Mouse (Mus musculus) megakaryocyte, embryonic 14.5 days (primary cell): ENCODE measurements at regions not wholly inside any gene's neighbourhood (a gene's known extent, or its start where the extent isn't known, plus 50 kb on each side); places are given as distances from the start of the nearest gene placed in this dataset.

Experiments used
- H3K27me3 ChIP-seq: replicated peaks from 2 replicates; pipeline ENCODE3; 2012; ENCODE audit warnings: inconsistent platforms
- H3K36me3 ChIP-seq: replicated peaks from 2 replicates; pipeline ENCODE3; 2012; ENCODE audit warnings: low read length, inconsistent platforms, mixed read lengths
- H3K4me1 ChIP-seq: 2 replicates; pipeline ENCODE4 v1.6.1; 2012; ENCODE audit warnings: inconsistent platforms
- H3K4me3 ChIP-seq: replicated peaks from 2 replicates; pipeline ENCODE3; 2012; ENCODE audit warnings: moderate library complexity, mild to moderate bottlenecking, inconsistent platforms
- H3K9me3 ChIP-seq: 2 replicates; pipeline ENCODE4 v1.6.1; 2012; ENCODE audit warnings: inconsistent platforms
- FLI1 ChIP-seq: IDR thresholded peaks from 2 replicates; pipeline ENCODE4 v1.6.1; 2012; ENCODE audit warnings: low read length, inconsistent platforms, mixed read lengths
- GATA1 ChIP-seq: IDR thresholded peaks from 3 replicates; pipeline ENCODE4 v1.6.1; 2012; ENCODE audit warnings: mixed read lengths, low read length, inconsistent platforms, borderline replicate concordance

- no peaks in the 10 kb centered on the region for H3K4me1 ChIP-seq
- no peaks in the 10 kb centered on the region for H3K27me3 ChIP-seq
- H3K9me3 ChIP-seq, result peaks cover 9% of the 10 kb centered on the region
- TF ChIP-seq GATA1 (no peak), FLI1 (no peak)
- H3K4me3 ChIP-seq, result no peak overlapping the region
- no peaks in the 10 kb centered on the region for H3K36me3 ChIP-seq
Measured at GRCm38 (mm10) chr14:98937933-98938332, 56.2 kb downstream of the Rpl36a-ps1 start.

- peaks cover 9% of the 10 kb centered on the region for H3K9me3 ChIP-seq
- TF ChIP-seq GATA1 (no peak), FLI1 (no peak)
Measured at GRCm38 (mm10) chr14:98937373-98937772, 56.7 kb downstream of the Rpl36a-ps1 start.

GRCm38 (mm10) chr14:98933371-98933916, 60.7 kb downstream of the Rpl36a-ps1 start:
- TF ChIP-seq FLI1 (no peak), GATA1 (no peak)
- Histone ChIP-seq H3K4me1 (peaks cover 3% of the 10 kb centered on the region; the same call in 1 of the 2 replicates), H3K4me3 (no peak overlapping the region)

More at GRCm38 (mm10) chr14:98937373-98937772, 56.7 kb downstream of the Rpl36a-ps1 start:
- no peaks in the 10 kb centered on the region for H3K4me1 ChIP-seq
- H3K36me3 ChIP-seq, result no peaks in the 10 kb centered on the region
- H3K27me3 ChIP-seq, result no peaks in the 10 kb centered on the region
- no peak overlapping the region for H3K4me3 ChIP-seq

GRCm38 (mm10) chr14:98929276-98929675, 64.8 kb downstream of the Rpl36a-ps1 start:
- no peak for TF ChIP-seq GATA1
- no peak for TF ChIP-seq FLI1
- Histone ChIP-seq H3K4me1 (peaks cover 3% of the 10 kb centered on the region; the same call in 1 of the 2 replicates), H3K9me3 (peaks cover 5% of the 10 kb centered on the region; the same call in 1 of the 2 replicates), H3K36me3 (no peaks in the 10 kb centered on the region), H3K27me3 (no peaks in the 10 kb centered on the region), H3K4me3 (no peak overlapping the region)

More at GRCm38 (mm10) chr14:98933371-98933916, 60.7 kb downstream of the Rpl36a-ps1 start:
- H3K36me3 ChIP-seq, result no peaks in the 10 kb centered on the region
- no peaks in the 10 kb centered on the region for H3K27me3 ChIP-seq
- peaks cover 6% of the 10 kb centered on the region for H3K9me3 ChIP-seq

GRCm38 (mm10) chr14:98908234-98908633, 85.9 kb downstream of the Rpl36a-ps1 start:
- TF ChIP-seq GATA1 (no peak), FLI1 (no peak)
- peaks cover 3% of the 10 kb centered on the region; the same call in 1 of the 2 replicates for H3K4me1 ChIP-seq
- H3K27me3 ChIP-seq, result no peaks in the 10 kb centered on the region
- no peak overlapping the region for H3K4me3 ChIP-seq
- H3K9me3 ChIP-seq, result no peaks in the 10 kb centered on the region
- no peaks in the 10 kb centered on the region for H3K36me3 ChIP-seq

- TF ChIP-seq FLI1 (no peak), GATA1 (no peak)
- no peak overlapping the region for H3K4me3 ChIP-seq
- H3K36me3 ChIP-seq, result no peaks in the 10 kb centered on the region
- no peaks in the 10 kb centered on the region for H3K27me3 ChIP-seq
- H3K9me3 ChIP-seq, result 0 out of 2 replicates have a peak, but pooled peaks cover 2% of the 10 kb centered on the region
- H3K4me1 ChIP-seq, result peaks cover under 1% of the 10 kb centered on the region; the same call in 1 of the 2 replicates
Measured at GRCm38 (mm10) chr14:98898876-98899275, 95.2 kb downstream of the Rpl36a-ps1 start.

GRCm38 (mm10) chr14:98897390-98897789, 96.7 kb downstream of the Rpl36a-ps1 start:
- Histone ChIP-seq H3K4me1 (no peaks in the 10 kb centered on the region), H3K9me3 (no peaks in the 10 kb centered on the region), H3K4me3 (no peak overlapping the region), H3K27me3 (no peaks in the 10 kb centered on the region), H3K36me3 (no peaks in the 10 kb centered on the region)
- TF ChIP-seq FLI1, result no peak
- TF ChIP-seq GATA1, result no peak

GRCm38 (mm10) chr14:98895933-98896332, 98.2 kb downstream of the Rpl36a-ps1 start:
- Histone ChIP-seq H3K27me3 (no peaks in the 10 kb centered on the region), H3K9me3 (no peaks in the 10 kb centered on the region), H3K36me3 (no peaks in the 10 kb centered on the region), H3K4me3 (no peak overlapping the region), H3K4me1 (no peaks in the 10 kb centered on the region)
- TF ChIP-seq FLI1, result no peak
- TF ChIP-seq GATA1, result no peak

- H3K27me3 ChIP-seq, result no peaks in the 10 kb centered on the region
- no peaks in the 10 kb centered on the region for H3K36me3 ChIP-seq
- H3K9me3 ChIP-seq, result no peaks in the 10 kb centered on the region
- no peak overlapping the region for H3K4me3 ChIP-seq
- TF ChIP-seq FLI1 (no peak), GATA1 (no peak)
- no peaks in the 10 kb centered on the region for H3K4me1 ChIP-seq
Measured at GRCm38 (mm10) chr14:98892670-98893069, 101.4 kb downstream of the Rpl36a-ps1 start.

- H3K27me3 ChIP-seq, result no peaks in the 10 kb centered on the region
- H3K9me3 ChIP-seq, result no peaks in the 10 kb centered on the region
- no peaks in the 10 kb centered on the region for H3K36me3 ChIP-seq
- no peak overlapping the region for H3K4me3 ChIP-seq
- TF ChIP-seq GATA1 (no peak), FLI1 (no peak)
- no peaks in the 10 kb centered on the region for H3K4me1 ChIP-seq
Measured at GRCm38 (mm10) chr14:98891252-98891947, 102.7 kb downstream of the Rpl36a-ps1 start.

- H3K27me3 ChIP-seq, result no peaks in the 10 kb centered on the region
- TF ChIP-seq GATA1, result no peak
- TF ChIP-seq FLI1, result no peak
- no peaks in the 10 kb centered on the region; the same call in 1 of the 2 replicates for H3K9me3 ChIP-seq
- no peak overlapping the region for H3K4me3 ChIP-seq
- peaks cover 5% of the 10 kb centered on the region; the same call in 1 of the 2 replicates for H3K4me1 ChIP-seq
- H3K36me3 ChIP-seq, result no peaks in the 10 kb centered on the region
Measured at GRCm38 (mm10) chr14:98887588-98887987, 106.5 kb downstream of the Rpl36a-ps1 start.
